Mouse (Mus musculus): ENCODE measurements around the gene Mier2.
A peak's percentile ranks its signal among the peaks of the same experiment; 100 is the strongest.

Gene Mier2

GRCm38 (mm10) chr10:79535431-79535830 is 19.6 kb downstream of the Mier2 start:
- Histone ChIP-seq H3K9me3 (ENCODE audit: low read length) (no peaks in the 10 kb centered on the region), H3K36me3 (ENCODE audit: insufficient read depth, low read length) (peaks cover 26% of the 10 kb centered on the region), H3K4me1 (replicated peaks; ENCODE audit: low read depth, low read length) (peaks cover 40% of the 10 kb centered on the region), H3K4me3 (replicated peaks; ENCODE audit: low read length) (no peak overlapping the region), H3K27me3 (ENCODE audit: insufficient read depth, low read length) (peaks cover 43% of the 10 kb centered on the region)
- TF ChIP-seq POU5F1 (IDR thresholded peaks at IDR 0.05; ENCODE audit: borderline replicate concordance, low read length) (no peak), CTCF (conservative IDR thresholded peaks at IDR 0.05; ENCODE audit: low read length) (no peak), NANOG (IDR thresholded peaks at IDR 0.05; ENCODE audit: borderline replicate concordance, low read length) (no peak)

GRCm38 (mm10) chr10:79534426-79534825 is 20.6 kb downstream of the Mier2 start:
- Histone ChIP-seq H3K9me3 (ENCODE audit: low read length) (no peaks in the 10 kb centered on the region), H3K36me3 (ENCODE audit: insufficient read depth, low read length) (peaks cover 26% of the 10 kb centered on the region), H3K27me3 (ENCODE audit: insufficient read depth, low read length) (peaks cover 43% of the 10 kb centered on the region), H3K4me3 (replicated peaks; ENCODE audit: low read length) (peak overlapping the region; percentile 90; the same call in 1 of the 2 replicates), H3K4me1 (replicated peaks; ENCODE audit: low read depth, low read length) (peaks cover 40% of the 10 kb centered on the region)
- TF ChIP-seq POU5F1 (IDR thresholded peaks at IDR 0.05; ENCODE audit: borderline replicate concordance, low read length) (no peak), NANOG (IDR thresholded peaks at IDR 0.05; ENCODE audit: borderline replicate concordance, low read length) (no peak), CTCF (conservative IDR thresholded peaks at IDR 0.05; ENCODE audit: low read length) (no peak)

GRCm38 (mm10) chr10:79533126-79533911 is 21.7 kb downstream of the Mier2 start, which contains the start of gene Plpp2:
Gene Plpp2, minus strand, starts transcription at chr10:79533796.
- H3K9me3 ChIP-seq (ENCODE audit: low read length): no peaks in the 10 kb centered on the region
- peaks cover 20% of the 10 kb centered on the region for H3K36me3 ChIP-seq (ENCODE audit: insufficient read depth, low read length)
- TF ChIP-seq NANOG (IDR thresholded peaks at IDR 0.05; ENCODE audit: borderline replicate concordance, low read length): no peak
- TF ChIP-seq CTCF (conservative IDR thresholded peaks at IDR 0.05; ENCODE audit: low read length): peak; percentile 45
- peaks cover 40% of the 10 kb centered on the region for H3K4me1 ChIP-seq (replicated peaks; ENCODE audit: low read depth, low read length)
- peaks cover 43% of the 10 kb centered on the region for H3K27me3 ChIP-seq (ENCODE audit: insufficient read depth, low read length)
- H3K4me3 ChIP-seq (replicated peaks; ENCODE audit: low read length): peak within 1 kb of the TSS; percentile 90

GRCm38 (mm10) chr10:79532678-79533077 is 22.3 kb downstream of the Mier2 start:
- TF ChIP-seq NANOG (IDR thresholded peaks at IDR 0.05; ENCODE audit: borderline replicate concordance, low read length) (no peak), CTCF (conservative IDR thresholded peaks at IDR 0.05; ENCODE audit: low read length) (no peak), POU5F1 (IDR thresholded peaks at IDR 0.05; ENCODE audit: borderline replicate concordance, low read length) (no peak)
- Histone ChIP-seq H3K9me3 (ENCODE audit: low read length) (no peaks in the 10 kb centered on the region), H3K4me3 (replicated peaks; ENCODE audit: low read length) (peak overlapping the region; percentile 90), H3K4me1 (replicated peaks; ENCODE audit: low read depth, low read length) (peaks cover 41% of the 10 kb centered on the region), H3K27me3 (ENCODE audit: insufficient read depth, low read length) (peaks cover 43% of the 10 kb centered on the region), H3K36me3 (ENCODE audit: insufficient read depth, low read length) (peaks cover 17% of the 10 kb centered on the region)

- Histone ChIP-seq H3K4me3 (replicated peaks; ENCODE audit: low read length) (no peak overlapping the region), H3K9me3 (ENCODE audit: low read length) (no peaks in the 10 kb centered on the region)
- no peak for TF ChIP-seq CTCF (conservative IDR thresholded peaks at IDR 0.05; ENCODE audit: low read length)
- TF ChIP-seq POU5F1 (IDR thresholded peaks at IDR 0.05; ENCODE audit: borderline replicate concordance, low read length): no peak
- no peak for TF ChIP-seq NANOG (IDR thresholded peaks at IDR 0.05; ENCODE audit: borderline replicate concordance, low read length)
Observed at GRCm38 (mm10) chr10:79531593-79531992, 23.4 kb downstream of the Mier2 start.

GRCm38 (mm10) chr10:79530721-79531120 is 24.3 kb downstream of the Mier2 start:
- peaks cover 44% of the 10 kb centered on the region for H3K4me1 ChIP-seq (replicated peaks; ENCODE audit: low read depth, low read length)
- H3K27me3 ChIP-seq (ENCODE audit: insufficient read depth, low read length): peaks cover 36% of the 10 kb centered on the region
- H3K36me3 ChIP-seq (ENCODE audit: insufficient read depth, low read length): peaks cover 37% of the 10 kb centered on the region
- no peak for TF ChIP-seq CTCF (conservative IDR thresholded peaks at IDR 0.05; ENCODE audit: low read length)
- TF ChIP-seq NANOG (IDR thresholded peaks at IDR 0.05; ENCODE audit: borderline replicate concordance, low read length): no peak
- no peak for TF ChIP-seq POU5F1 (IDR thresholded peaks at IDR 0.05; ENCODE audit: borderline replicate concordance, low read length)
- no peaks in the 10 kb centered on the region for H3K9me3 ChIP-seq (ENCODE audit: low read length)
- H3K4me3 ChIP-seq (replicated peaks; ENCODE audit: low read length): no peak overlapping the region

More at GRCm38 (mm10) chr10:79531593-79531992, 23.4 kb downstream of the Mier2 start:
- H3K36me3 ChIP-seq (ENCODE audit: insufficient read depth, low read length): peaks cover 28% of the 10 kb centered on the region
- peaks cover 43% of the 10 kb centered on the region for H3K27me3 ChIP-seq (ENCODE audit: insufficient read depth, low read length)
- H3K4me1 ChIP-seq (replicated peaks; ENCODE audit: low read depth, low read length): peaks cover 44% of the 10 kb centered on the region

GRCm38 (mm10) chr10:79530241-79530640 is 24.8 kb downstream of the Mier2 start:
- Histone ChIP-seq H3K27me3 (ENCODE audit: insufficient read depth, low read length) (peaks cover 32% of the 10 kb centered on the region), H3K36me3 (ENCODE audit: insufficient read depth, low read length) (peaks cover 41% of the 10 kb centered on the region), H3K9me3 (ENCODE audit: low read length) (no peaks in the 10 kb centered on the region), H3K4me3 (replicated peaks; ENCODE audit: low read length) (no peak overlapping the region), H3K4me1 (replicated peaks; ENCODE audit: low read depth, low read length) (peaks cover 44% of the 10 kb centered on the region)
- no peak for TF ChIP-seq CTCF (conservative IDR thresholded peaks at IDR 0.05; ENCODE audit: low read length)
- TF ChIP-seq POU5F1 (IDR thresholded peaks at IDR 0.05; ENCODE audit: borderline replicate concordance, low read length): no peak
- TF ChIP-seq NANOG (IDR thresholded peaks at IDR 0.05; ENCODE audit: borderline replicate concordance, low read length): no peak

- H3K9me3 ChIP-seq (ENCODE audit: low read length): no peaks in the 10 kb centered on the region
Observed at GRCm38 (mm10) chr10:79528081-79528480, 26.9 kb downstream of the Mier2 start.

More at GRCm38 (mm10) chr10:79528081-79528480, 26.9 kb downstream of the Mier2 start:
- no peak overlapping the region for H3K4me3 ChIP-seq (replicated peaks; ENCODE audit: low read length)
- H3K36me3 ChIP-seq (ENCODE audit: insufficient read depth, low read length): peaks cover 46% of the 10 kb centered on the region
- TF ChIP-seq POU5F1 (IDR thresholded peaks at IDR 0.05; ENCODE audit: borderline replicate concordance, low read length) (no peak), CTCF (conservative IDR thresholded peaks at IDR 0.05; ENCODE audit: low read length) (peak; percentile 57)
- H3K4me1 ChIP-seq (replicated peaks; ENCODE audit: low read depth, low read length): peaks cover 29% of the 10 kb centered on the region
- peaks cover 13% of the 10 kb centered on the region for H3K27me3 ChIP-seq (ENCODE audit: insufficient read depth, low read length)
